Mouse (Mus musculus): Measurements from ENCODE around the gene Gria1. TPM values are rescaled to one million over a fixed set of nuclear protein-coding genes. Genes with fewer than 3 reads are reported as not detected.

Gria1 gene
- polyA plus RNA-seq, 1 experiment from 2014 or later, result 7.1 TPM

DNA sequence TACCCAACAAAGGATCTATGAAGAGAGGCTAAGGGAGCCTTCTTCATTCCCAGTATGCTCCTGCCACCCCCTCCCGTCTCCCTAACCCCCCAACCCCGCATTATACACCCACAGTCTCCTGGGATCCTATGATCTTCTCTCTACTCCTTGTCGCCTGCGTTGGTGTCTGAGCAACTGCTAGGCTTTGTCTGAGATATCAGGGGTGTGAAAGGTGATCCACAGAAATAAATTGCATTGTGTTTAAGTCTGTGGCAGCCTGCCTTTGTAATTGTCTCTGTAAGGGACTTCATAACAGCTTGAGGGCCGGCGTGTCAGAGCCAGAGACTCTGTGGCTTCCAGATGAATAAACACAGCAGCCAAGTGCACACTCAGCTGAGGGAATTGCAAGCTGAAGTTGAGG, 61.0 kb downstream of the Gria1 start:
- H3K4me2 ChIP-seq (replicated peaks), result no peak overlapping the region
- H3K27me3 ChIP-seq, result no peaks in the 10 kb centered on the region
- no peaks in the 10 kb centered on the region for H3K9me3 ChIP-seq (replicated peaks)
- H3K4me3 ChIP-seq, result no peak overlapping the region
- no peak overlapping the region for H3K9ac ChIP-seq
- H3K27ac ChIP-seq, result no peak overlapping the region
- peaks cover 10% of the 10 kb centered on the region for H3K4me1 ChIP-seq
- ATAC-seq (ENCODE audit: low FRiP score), result no peak
- H3K36me3 ChIP-seq, result no peaks in the 10 kb centered on the region
- WGBS, result 49% methylated on average over 6 of the region's 6 CpGs

GRCm38 (mm10) chr11:57079423-57079822, 68.2 kb downstream of the Gria1 start:
- H3K27ac ChIP-seq, result no peak overlapping the region
- no peak overlapping the region for H3K9ac ChIP-seq
- no peaks in the 10 kb centered on the region for H3K36me3 ChIP-seq
- H3K27me3 ChIP-seq, result no peaks in the 10 kb centered on the region
- no peak overlapping the region for H3K4me3 ChIP-seq
- 85% methylated on average over 3 of the region's 3 CpGs for WGBS
- H3K4me1 ChIP-seq, result no peaks in the 10 kb centered on the region
- H3K4me2 ChIP-seq (replicated peaks), result no peak overlapping the region
- no peak for ATAC-seq (ENCODE audit: low FRiP score)
- no peaks in the 10 kb centered on the region for H3K9me3 ChIP-seq (replicated peaks)

DNA sequence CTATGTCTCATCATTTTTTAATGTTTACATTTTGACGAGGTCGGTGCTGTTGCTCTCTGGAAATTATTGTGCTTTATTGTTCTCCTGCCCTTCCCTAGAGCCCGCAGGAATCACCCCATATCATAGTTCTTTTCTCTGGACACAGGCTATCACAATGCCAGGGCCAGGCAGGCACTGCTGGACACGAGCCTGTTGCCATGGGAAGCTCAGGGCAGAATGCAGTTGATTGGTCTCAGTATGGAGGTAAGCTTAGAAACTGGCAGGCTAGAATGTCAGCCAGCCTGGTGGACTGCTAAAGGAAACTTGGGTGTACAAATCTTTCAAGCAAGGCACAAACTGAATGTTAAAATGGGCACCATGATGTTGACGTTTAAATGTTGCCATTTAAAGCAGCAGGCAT, 78.3 kb downstream of the Gria1 start:
- Histone ChIP-seq H3K4me3 (no peak overlapping the region), H3K27ac (no peak overlapping the region), H3K4me2 (replicated peaks) (no peak overlapping the region), H3K4me1 (peaks cover 4% of the 10 kb centered on the region; the same call in 1 of the 2 replicates), H3K9me3 (replicated peaks) (0 out of 2 replicates have a peak, but pooled peaks cover 4% of the 10 kb centered on the region), H3K9ac (no peak overlapping the region), H3K36me3 (no peaks in the 10 kb centered on the region), H3K27me3 (no peaks in the 10 kb centered on the region)
- 49% methylated on average over 5 of the region's 5 CpGs for WGBS
- ATAC-seq (ENCODE audit: low FRiP score), result no peak

DNA sequence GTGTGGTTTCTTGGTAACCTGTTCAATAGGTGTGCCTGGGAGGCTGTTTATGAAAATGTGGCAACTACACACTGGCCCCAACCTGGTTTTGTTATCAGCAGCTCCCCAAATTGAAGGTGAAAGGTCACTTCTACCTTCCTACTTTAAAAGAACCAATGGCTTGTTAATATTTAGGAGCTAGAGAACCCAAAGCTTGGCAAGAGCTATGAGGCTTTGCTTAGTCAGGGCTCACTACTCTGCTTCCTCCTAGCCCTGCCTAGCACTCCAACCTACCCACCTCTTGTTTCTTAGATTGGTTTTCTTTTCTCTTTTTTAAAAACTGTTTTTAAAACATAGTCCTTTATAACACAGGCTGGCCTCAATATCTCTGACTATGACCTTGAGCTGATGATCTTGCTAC, 79.5 kb downstream of the Gria1 start:
- Histone ChIP-seq H3K4me2 (replicated peaks) (no peak overlapping the region), H3K4me3 (no peak overlapping the region), H3K27ac (no peak overlapping the region), H3K9ac (no peak overlapping the region), H3K36me3 (no peaks in the 10 kb centered on the region), H3K27me3 (no peaks in the 10 kb centered on the region), H3K9me3 (replicated peaks) (0 out of 2 replicates have a peak, but pooled peaks cover 4% of the 10 kb centered on the region), H3K4me1 (peaks cover 4% of the 10 kb centered on the region; the same call in 1 of the 2 replicates)
- ATAC-seq (ENCODE audit: low FRiP score), result no peak

GRCm38 (mm10) chr11:57091276-57091914, 80.2 kb downstream of the Gria1 start:
- Histone ChIP-seq H3K4me1 (peaks cover 4% of the 10 kb centered on the region; the same call in 1 of the 2 replicates), H3K27ac (no peak overlapping the region), H3K4me2 (replicated peaks) (no peak overlapping the region), H3K36me3 (no peaks in the 10 kb centered on the region), H3K9me3 (replicated peaks) (0 out of 2 replicates have a peak, but pooled peaks cover 4% of the 10 kb centered on the region), H3K27me3 (no peaks in the 10 kb centered on the region), H3K4me3 (no peak overlapping the region), H3K9ac (no peak overlapping the region)
- no peak for ATAC-seq (ENCODE audit: low FRiP score)
- WGBS, result 51% methylated on average over 3 of the region's 3 CpGs

DNA sequence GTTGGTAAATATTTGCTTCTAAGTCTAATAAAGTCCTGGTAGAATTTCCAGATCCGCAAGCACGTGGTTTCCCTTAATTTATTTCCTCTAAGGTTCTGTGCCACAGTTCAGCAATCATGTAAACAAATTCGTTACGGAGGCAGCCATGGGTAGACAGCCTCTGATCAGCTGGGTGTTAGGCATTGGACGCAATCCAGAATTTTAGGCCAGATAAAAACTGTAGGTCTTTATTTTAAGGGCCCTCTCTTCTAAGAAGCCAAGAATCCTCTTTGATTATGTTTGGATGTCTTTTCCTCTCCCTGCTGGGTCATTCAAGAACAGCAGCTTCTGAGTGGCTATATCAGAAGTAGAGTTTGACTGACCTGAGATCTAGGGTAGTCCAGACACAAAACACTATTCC, 89.3 kb downstream of the Gria1 start:
- H3K36me3 ChIP-seq, result no peaks in the 10 kb centered on the region
- WGBS, result 76% methylated on average over 5 of the region's 5 CpGs
- no peak overlapping the region for H3K4me2 ChIP-seq (replicated peaks)
- no peak overlapping the region for H3K4me3 ChIP-seq
- no peak for ATAC-seq (ENCODE audit: low FRiP score)
- no peak overlapping the region for H3K27ac ChIP-seq
- no peaks in the 10 kb centered on the region for H3K9me3 ChIP-seq (replicated peaks)
- H3K9ac ChIP-seq, result no peak overlapping the region
- H3K27me3 ChIP-seq, result no peaks in the 10 kb centered on the region
- H3K4me1 ChIP-seq, result no peaks in the 10 kb centered on the region

- Histone ChIP-seq H3K27ac (no peak overlapping the region), H3K36me3 (no peaks in the 10 kb centered on the region), H3K4me3 (no peak overlapping the region), H3K4me2 (replicated peaks) (no peak overlapping the region), H3K27me3 (no peaks in the 10 kb centered on the region), H3K9me3 (replicated peaks) (no peaks in the 10 kb centered on the region), H3K4me1 (no peaks in the 10 kb centered on the region), H3K9ac (no peak overlapping the region)
- 77% methylated on average over 5 of the region's 5 CpGs for WGBS
- no peak for ATAC-seq (ENCODE audit: low FRiP score)
Measured at GRCm38 (mm10) chr11:57103751-57104254, 92.6 kb downstream of the Gria1 start.

- ATAC-seq (ENCODE audit: low FRiP score), result no peak
- no peak overlapping the region for H3K9ac ChIP-seq
- H3K4me2 ChIP-seq (replicated peaks), result no peak overlapping the region
- H3K27me3 ChIP-seq, result no peaks in the 10 kb centered on the region
- H3K27ac ChIP-seq, result no peak overlapping the region
- H3K4me3 ChIP-seq, result no peak overlapping the region
- WGBS, result 80% methylated on average over 3 of the region's 3 CpGs
- no peaks in the 10 kb centered on the region for H3K4me1 ChIP-seq
- H3K36me3 ChIP-seq, result no peaks in the 10 kb centered on the region
- H3K9me3 ChIP-seq (replicated peaks), result no peaks in the 10 kb centered on the region
Measured at GRCm38 (mm10) chr11:57105683-57106082, 94.5 kb downstream of the Gria1 start.

DNA sequence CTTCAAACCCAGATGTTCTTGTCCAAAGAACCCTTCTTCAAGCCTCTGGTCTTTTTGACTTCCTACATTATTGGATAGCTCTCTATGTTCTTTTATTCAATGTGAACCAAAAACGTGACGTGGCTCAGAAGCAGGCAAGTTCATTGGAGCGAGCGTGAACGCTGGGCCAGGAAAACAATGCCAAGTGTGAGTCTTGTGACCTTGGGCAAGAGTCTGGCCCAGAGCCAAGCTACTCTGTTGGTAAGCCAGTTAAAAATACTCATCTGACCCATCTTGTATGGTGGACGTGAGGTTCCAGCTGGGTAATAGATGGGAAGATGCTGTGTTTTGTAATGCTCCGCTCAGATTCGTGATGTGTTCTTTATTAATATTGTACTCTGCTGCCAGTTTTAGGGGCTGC, 101.2 kb downstream of the Gria1 start:
- Histone ChIP-seq H3K9me3 (replicated peaks) (no peaks in the 10 kb centered on the region), H3K27ac (no peak overlapping the region), H3K36me3 (no peaks in the 10 kb centered on the region), H3K4me1 (0 out of 2 replicates have a peak, but pooled peaks cover 6% of the 10 kb centered on the region), H3K4me3 (no peak overlapping the region), H3K9ac (no peak overlapping the region), H3K4me2 (replicated peaks) (no peak overlapping the region), H3K27me3 (no peaks in the 10 kb centered on the region)
- WGBS, result 75% methylated on average over 8 of the region's 8 CpGs
- no peak for ATAC-seq (ENCODE audit: low FRiP score)

DNA sequence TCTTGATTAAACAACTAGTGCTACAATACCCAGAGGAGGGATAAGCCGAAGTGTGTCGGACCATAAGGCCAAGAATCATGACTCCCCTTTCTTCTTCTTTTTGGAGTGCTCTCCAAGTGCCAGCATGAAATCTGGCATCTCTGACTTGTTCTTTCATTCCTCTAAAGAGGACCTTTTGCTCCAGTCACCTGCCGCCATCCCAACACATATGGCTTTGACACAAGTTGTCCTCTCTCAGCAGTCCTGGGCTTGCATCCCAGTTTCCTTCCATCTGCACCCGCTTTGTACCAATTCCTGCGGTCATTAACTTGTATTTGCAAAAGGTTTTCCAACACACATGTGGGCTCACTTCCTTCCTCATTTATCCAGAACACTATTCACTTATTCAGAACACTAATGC, 103.2 kb downstream of the Gria1 start:
- 91% methylated on average over 5 of the region's 5 CpGs for WGBS
- H3K27me3 ChIP-seq, result no peaks in the 10 kb centered on the region
- no peak overlapping the region for H3K9ac ChIP-seq
- no peak for ATAC-seq (ENCODE audit: low FRiP score)
- no peaks in the 10 kb centered on the region for H3K36me3 ChIP-seq
- no peaks in the 10 kb centered on the region for H3K9me3 ChIP-seq (replicated peaks)
- H3K4me2 ChIP-seq (replicated peaks), result no peak overlapping the region
- no peak overlapping the region for H3K4me3 ChIP-seq
- H3K27ac ChIP-seq, result no peak overlapping the region
- H3K4me1 ChIP-seq, result 0 out of 2 replicates have a peak, but pooled peaks cover 6% of the 10 kb centered on the region

DNA sequence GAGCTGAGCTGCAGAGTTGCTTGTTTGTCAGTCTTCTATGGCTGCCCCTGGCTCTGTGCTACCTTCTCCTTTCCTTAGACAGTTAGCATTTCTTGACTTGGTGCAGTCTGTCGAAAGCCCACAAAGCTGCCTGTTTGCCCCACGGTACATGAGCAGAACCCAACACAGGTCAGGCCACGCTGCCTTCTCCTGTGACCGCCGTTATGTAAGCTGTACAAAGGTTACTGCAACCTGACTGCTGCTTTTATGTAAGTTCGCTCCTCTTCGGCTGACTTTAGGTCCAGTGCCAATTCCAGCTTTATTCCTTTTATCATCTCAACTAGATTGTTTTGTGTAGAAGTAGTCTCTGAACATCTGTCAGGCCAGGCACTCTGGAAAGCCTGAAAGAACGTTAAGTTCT, 115.9 kb downstream of the Gria1 start:
- Histone ChIP-seq H3K27ac (no peak overlapping the region), H3K9me3 (replicated peaks) (no peaks in the 10 kb centered on the region), H3K27me3 (no peaks in the 10 kb centered on the region), H3K4me3 (no peak overlapping the region), H3K36me3 (no peaks in the 10 kb centered on the region), H3K9ac (no peak overlapping the region), H3K4me1 (peaks cover 3% of the 10 kb centered on the region; the same call in 1 of the 2 replicates), H3K4me2 (replicated peaks) (no peak overlapping the region)
- WGBS, result 76% methylated on average over 8 of the region's 8 CpGs
- no peak for ATAC-seq (ENCODE audit: low FRiP score)

DNA sequence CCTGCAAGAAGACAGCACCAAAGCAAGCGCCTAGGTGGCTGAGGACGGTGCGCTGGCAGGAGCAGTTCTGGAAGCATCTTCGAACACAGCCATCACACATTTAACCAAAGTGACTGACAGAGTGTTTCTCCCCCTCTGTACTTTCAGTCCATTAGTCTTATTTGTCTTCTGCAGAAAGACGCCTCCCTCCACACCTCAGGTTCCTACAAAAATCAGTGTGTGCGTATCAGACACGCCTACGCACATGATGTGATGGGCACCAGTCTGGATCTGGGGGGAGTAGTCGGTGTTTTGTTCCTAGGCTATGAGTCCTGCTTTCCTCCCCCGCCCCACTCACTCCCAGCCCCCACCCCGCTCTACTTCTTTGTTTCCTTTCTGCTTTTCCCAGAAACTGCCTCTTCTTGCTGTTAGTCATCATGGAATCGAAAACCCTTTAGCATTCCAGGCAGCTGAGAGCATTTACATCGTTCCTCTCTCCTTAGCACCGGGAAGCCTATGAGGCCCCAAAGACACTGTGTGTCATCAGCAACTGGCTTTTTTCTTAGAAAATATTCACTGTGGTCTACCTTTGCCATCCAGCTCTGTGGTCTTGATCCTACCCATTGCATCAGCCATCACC, 129.1 kb downstream of the Gria1 start:
- no peaks in the 10 kb centered on the region for H3K9me3 ChIP-seq (replicated peaks)
- H3K4me2 ChIP-seq (replicated peaks), result no peak overlapping the region
- H3K4me3 ChIP-seq, result no peak overlapping the region
- no peaks in the 10 kb centered on the region for H3K36me3 ChIP-seq
- H3K27ac ChIP-seq, result no peak overlapping the region
- no peak overlapping the region for H3K9ac ChIP-seq
- 82% methylated on average over 14 of the region's 14 CpGs for WGBS
- peaks cover under 1% of the 10 kb centered on the region; the same call in 1 of the 2 replicates for H3K4me1 ChIP-seq
- no peak for ATAC-seq (ENCODE audit: low FRiP score)
- no peaks in the 10 kb centered on the region for H3K27me3 ChIP-seq

DNA sequence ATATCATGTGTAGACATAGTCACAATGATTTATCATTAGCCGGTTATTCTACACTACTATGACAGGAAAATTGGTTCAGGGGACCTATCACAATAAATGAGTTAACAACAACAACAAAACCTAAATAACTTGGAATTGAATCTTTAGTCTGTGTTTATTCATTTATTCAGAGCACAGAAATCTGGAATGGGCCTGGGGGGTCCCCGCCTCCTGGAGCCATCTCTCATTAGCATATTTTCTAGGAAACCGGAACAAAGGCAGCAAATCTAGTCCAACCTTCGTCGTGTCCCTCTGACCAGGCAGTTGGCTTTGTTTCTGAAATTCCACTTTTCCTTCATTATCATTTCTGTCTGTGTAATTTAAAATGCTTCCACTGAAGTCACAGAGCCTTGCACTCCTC, 132.5 kb downstream of the Gria1 start:
- WGBS, result 63% methylated on average over 5 of the region's 5 CpGs
- H3K36me3 ChIP-seq, result no peaks in the 10 kb centered on the region
- no peak for ATAC-seq (ENCODE audit: low FRiP score)
- no peak overlapping the region for H3K4me2 ChIP-seq (replicated peaks)
- no peak overlapping the region for H3K4me3 ChIP-seq
- H3K9me3 ChIP-seq (replicated peaks), result no peaks in the 10 kb centered on the region
- H3K27ac ChIP-seq, result no peak overlapping the region
- no peak overlapping the region for H3K9ac ChIP-seq
- H3K27me3 ChIP-seq, result no peaks in the 10 kb centered on the region
- peaks cover 3% of the 10 kb centered on the region; the same call in 1 of the 2 replicates for H3K4me1 ChIP-seq

Measured in hindbrain, embryonic 12.5 days (tissue).